Mouse (Mus musculus) kidney, postnatal 0 days (tissue): ENCODE data around the gene Gm8281. TPM values are rescaled to one million over a fixed set of nuclear protein-coding genes. Genes with fewer than 3 reads are reported as not detected.
"Not testable (repeated sequence)": the region's sequence is repeated elsewhere in the genome, so short reads cannot be mapped to it uniquely, and the experiment has no call there.

Experiments
- ATAC-seq: fragments of 200-750 bp; cut with Nextera tagmentation; replicated peaks from 2 replicates; pipeline ENCODE4 v1.8.0; 2017; ENCODE audit warnings: low read depth, moderate number of reproducible peaks, moderate TSS enrichment, moderate library complexity; ENCODE audit not compliant: low FRiP score
- DNase-seq: peaks from one replicate; pipeline ENCODE4 v3.0.0-alpha.2; 2016; ENCODE audit warnings: low spot score
- H3K27ac ChIP-seq: fragments of 300-500 bp; sonication (generic); 2 replicates; pipeline ENCODE4 v1.5.1; 2014; ENCODE audit warnings: mild to moderate bottlenecking
- H3K27me3 ChIP-seq: fragments of 300-500 bp; sonication (generic); 2 replicates; pipeline ENCODE4 v1.6.1; 2014; ENCODE audit warnings: low read length, mixed read lengths; ENCODE audit not compliant: insufficient read depth
- H3K36me3 ChIP-seq: fragments of 300-500 bp; sonication (generic); 2 replicates; pipeline ENCODE4 v1.6.1; 2014; ENCODE audit warnings: low read length, mixed read lengths; ENCODE audit not compliant: insufficient read depth
- H3K4me1 ChIP-seq: fragments of 300-500 bp; sonication (generic); replicated peaks from 2 replicates; pipeline ENCODE4 v1.6.1; 2014; ENCODE audit warnings: antibody characterized with exemption, low read length, mixed read lengths; ENCODE audit not compliant: insufficient read depth
- H3K4me2 ChIP-seq: fragments of 300-500 bp; sonication (generic); 2 replicates; pipeline ENCODE4 v1.6.1; 2014; ENCODE audit warnings: mild to moderate bottlenecking, low read length, moderate library complexity, mixed read lengths
- H3K4me3 ChIP-seq: fragments of 300-500 bp; sonication (generic); replicated peaks from 2 replicates; pipeline ENCODE4 v1.5.1; 2014; ENCODE audit warnings: low read depth, low read length
- H3K9ac ChIP-seq: fragments of 300-500 bp; sonication (generic); 2 replicates; pipeline ENCODE4 v1.6.1; 2014; ENCODE audit warnings: low read depth, low read length
- H3K9me3 ChIP-seq: fragments of 300-500 bp; sonication (generic); replicated peaks from 2 replicates; pipeline ENCODE4 v1.6.1; 2016; ENCODE audit warnings: low read length, inconsistent platforms, mixed read lengths
- WGBS: fragments of 180-500 bp; shearing (Covaris S2); extraction: QIAGEN DNeasy Blood & Tissue Kit; methylation state at CpG from one replicate; pipeline ENCODE4 v1.1.7; 2014; 5-methylcytosine and 5-hydroxymethylcytosine counted together
- polyA plus RNA-seq: library from polyadenylated mRNA; unstranded; fragments of >200 nt; fragmentation: Nextera tagmentation; extraction: Ambion mirVana; gene quantifications from 2 replicates; pipeline ENCODE4 v1.2.1, GENCODE M21; 2015

Gm8281 gene
- polyA plus RNA-seq: 0.14 and 0.28 TPM in 2 replicates

DNA sequence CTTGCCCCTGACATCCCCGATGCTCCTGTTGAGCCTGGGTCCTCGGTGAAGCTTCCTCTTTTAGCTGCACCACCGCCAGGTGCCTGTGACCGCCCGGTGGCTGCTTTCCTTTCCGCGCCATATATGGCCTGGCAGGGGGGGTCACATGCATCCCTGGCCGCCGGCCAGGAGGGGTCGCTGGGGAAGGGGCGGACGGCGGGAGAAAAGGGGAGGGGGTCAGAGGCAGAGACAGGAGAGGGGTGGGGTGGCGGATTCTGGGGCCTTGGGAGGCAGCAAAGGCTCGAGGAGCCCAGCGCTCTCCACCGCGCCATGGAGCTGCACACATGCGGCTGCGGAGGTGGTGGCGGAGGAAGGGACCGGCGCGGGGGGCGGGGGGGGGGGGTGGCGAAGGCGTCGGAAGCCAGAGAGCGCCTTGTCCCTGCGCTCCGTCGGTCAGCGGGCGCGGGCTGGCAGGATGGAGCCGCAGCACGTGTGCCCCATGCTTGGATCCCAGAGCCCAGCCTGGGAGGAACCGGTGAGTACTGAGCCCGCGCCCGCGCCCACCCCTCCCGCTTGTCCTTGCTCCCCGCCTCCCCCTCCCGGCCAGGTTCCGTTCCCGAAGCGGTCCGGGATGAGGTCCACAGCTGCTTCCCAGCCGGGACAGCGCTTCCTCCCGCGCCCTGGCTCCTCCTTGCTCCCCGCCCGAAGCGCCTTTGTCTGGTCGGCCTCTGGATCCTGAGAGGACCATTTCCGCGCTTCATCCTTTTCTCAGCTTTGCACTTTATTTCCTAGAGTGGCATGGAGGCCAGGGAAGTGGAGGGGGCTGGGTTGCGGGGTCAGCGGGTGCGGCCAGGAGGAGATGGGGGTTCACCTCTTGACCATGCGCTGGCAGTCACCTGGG is at the start of gene Gm8281:
Gene Gm8281 (plus strand): TSS at position 430 of the 880 bp plus-strand sequence.
- peak within 1 kb of the TSS; percentile 57 for H3K4me2 ChIP-seq
- not testable (repeated sequence) for ATAC-seq, H3K4me3 ChIP-seq, H3K36me3 ChIP-seq, H3K27ac ChIP-seq, H3K9me3 ChIP-seq, H3K4me1 ChIP-seq, H3K27me3 ChIP-seq, H3K9ac ChIP-seq
- peak; percentile 0 for DNase-seq
- WGBS: 9% methylated on average over 20 of the region's 63 CpGs

DNA sequence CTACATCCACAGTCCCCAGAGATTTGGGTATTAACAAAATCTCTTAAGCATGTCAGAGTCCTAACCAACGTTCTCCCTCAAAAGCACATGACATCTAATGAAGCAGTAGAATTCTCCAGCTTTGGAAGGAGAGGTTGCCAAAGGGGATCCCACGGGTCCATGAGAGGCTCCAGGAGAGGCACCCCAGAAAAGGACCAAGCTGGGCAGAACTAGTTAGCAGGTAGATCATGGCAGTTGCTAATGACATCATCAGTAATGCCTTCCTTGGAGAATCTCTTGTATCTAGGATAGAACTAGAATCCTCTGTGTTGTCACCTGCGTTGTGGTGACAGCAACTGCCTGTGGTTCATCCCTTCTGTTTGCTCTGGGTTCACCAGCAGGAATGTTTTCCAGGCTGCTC is 20.5 kb upstream of the Gm8281 start, which contains the start of gene 4930555G01Rik:
Gene 4930555G01Rik (plus strand): TSS at position 301 of the 400 bp plus-strand sequence.
- DNase-seq, H3K4me2 ChIP-seq, H3K27me3 ChIP-seq, H3K4me3 ChIP-seq, H3K36me3 ChIP-seq, H3K27ac ChIP-seq, H3K9ac ChIP-seq, H3K9me3 ChIP-seq, ATAC-seq, H3K4me1 ChIP-seq: not testable (repeated sequence)
- WGBS: no CpG with 5 or more reads among the region's 3 CpGs

DNA sequence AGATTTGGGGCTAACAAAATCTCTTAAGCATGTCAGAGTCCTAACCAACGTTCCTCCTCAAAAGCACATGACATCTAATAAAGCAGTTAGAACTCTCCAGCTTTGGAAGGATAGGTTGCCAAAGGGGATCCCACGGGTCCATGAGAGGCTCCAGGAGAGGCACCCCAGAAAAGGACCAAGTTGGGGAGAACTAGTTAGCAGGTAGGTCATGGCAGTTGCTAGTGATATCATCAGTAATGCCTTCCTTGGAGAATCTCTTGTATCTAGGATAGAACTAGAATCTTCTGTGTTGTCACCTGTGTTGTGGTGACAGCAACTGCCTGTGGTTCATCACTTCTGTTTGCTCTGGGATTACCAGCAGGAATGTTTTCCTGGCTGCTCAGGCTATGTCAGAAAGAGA is 60.4 kb downstream of the Gm8281 start, which contains the start of gene Gm8279:
Gene Gm8279 (plus strand): TSS at position 301 of the 400 bp plus-strand sequence.
- H3K9me3 ChIP-seq, H3K4me3 ChIP-seq, DNase-seq, H3K27ac ChIP-seq, H3K9ac ChIP-seq, H3K36me3 ChIP-seq, H3K4me1 ChIP-seq, H3K27me3 ChIP-seq, H3K4me2 ChIP-seq, ATAC-seq: not testable (repeated sequence)
- 77% methylated on average over 2 of the region's 2 CpGs for WGBS

Other genes with a start within 250 kb of the Gm8281 start
- not detected in 2 replicates for gene Gm3269, start 232.9 kb upstream of the Gm8281 start, polyA plus RNA-seq
- 0.17 TPM in 1 of 2 replicates, not detected in the other for gene Gm3264, start 215.5 kb upstream of the Gm8281 start, polyA plus RNA-seq
- not detected in 2 replicates for gene Gm3278, start 178.6 kb upstream of the Gm8281 start, polyA plus RNA-seq
- gene Gm8297, start 87.1 kb upstream of the Gm8281 start, polyA plus RNA-seq: not detected in 2 replicates
- gene Gm3298, start 55.1 kb upstream of the Gm8281 start, polyA plus RNA-seq: not detected in 2 replicates
- gene 4930555G01Rik, start 20.4 kb upstream of the Gm8281 start, polyA plus RNA-seq: not detected in 2 replicates
- not detected in 2 replicates for gene Gm8279, start 60.5 kb downstream of the Gm8281 start, polyA plus RNA-seq
- not detected in 2 replicates for gene Gm3317, start 93.5 kb downstream of the Gm8281 start, polyA plus RNA-seq
- gene Gm8271, start 114.8 kb downstream of the Gm8281 start, polyA plus RNA-seq: not detected in 2 replicates
- not detected in 2 replicates for gene Gm3526, start 189.5 kb downstream of the Gm8281 start, polyA plus RNA-seq